Mouse (Mus musculus): ENCODE measurements around the gene Ipo5.

Gene Ipo5

DNA sequence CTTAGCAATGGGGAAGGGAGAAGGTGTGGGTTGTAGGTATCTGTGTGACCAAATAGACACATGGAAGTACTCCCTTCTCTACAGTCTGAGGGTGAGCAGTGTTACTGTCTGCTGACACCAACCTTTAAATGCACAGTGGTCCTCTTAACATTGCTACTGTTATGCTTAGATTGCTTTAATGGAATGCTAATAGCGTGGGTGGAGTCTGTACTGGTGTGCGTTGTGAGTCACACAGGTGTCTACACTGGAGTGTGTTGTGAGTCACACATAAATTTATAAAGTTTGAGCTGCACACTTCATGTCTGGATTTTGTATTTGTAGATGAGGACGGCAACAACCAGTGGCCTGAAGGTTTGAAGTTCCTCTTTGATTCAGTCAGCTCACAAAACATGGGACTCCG, 10.8 kb downstream of the Ipo5 start:
- no peak for DNase-seq (ENCODE audit: extremely low spot score, low spot score)

DNA sequence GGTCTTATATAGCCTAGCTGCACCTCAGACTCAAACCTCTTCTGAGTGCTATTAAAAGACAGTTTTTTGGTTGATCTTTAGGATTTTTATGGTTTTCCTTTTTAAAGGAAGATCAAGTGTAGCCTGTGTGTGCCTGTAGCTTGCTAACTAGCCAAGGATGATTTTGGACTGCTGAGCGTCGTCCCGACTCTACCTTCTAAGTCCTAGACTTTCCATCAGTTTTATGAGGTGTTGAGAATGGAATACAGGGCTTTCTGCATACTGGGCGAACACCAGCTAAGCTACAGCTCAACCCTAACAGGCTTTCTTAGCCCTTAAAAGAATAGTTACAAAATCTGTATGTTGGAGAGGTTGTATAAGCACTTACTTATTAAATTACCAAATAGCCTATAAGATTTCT, 13.0 kb downstream of the Ipo5 start:
- no peak for DNase-seq (ENCODE audit: extremely low spot score, low spot score)

DNA sequence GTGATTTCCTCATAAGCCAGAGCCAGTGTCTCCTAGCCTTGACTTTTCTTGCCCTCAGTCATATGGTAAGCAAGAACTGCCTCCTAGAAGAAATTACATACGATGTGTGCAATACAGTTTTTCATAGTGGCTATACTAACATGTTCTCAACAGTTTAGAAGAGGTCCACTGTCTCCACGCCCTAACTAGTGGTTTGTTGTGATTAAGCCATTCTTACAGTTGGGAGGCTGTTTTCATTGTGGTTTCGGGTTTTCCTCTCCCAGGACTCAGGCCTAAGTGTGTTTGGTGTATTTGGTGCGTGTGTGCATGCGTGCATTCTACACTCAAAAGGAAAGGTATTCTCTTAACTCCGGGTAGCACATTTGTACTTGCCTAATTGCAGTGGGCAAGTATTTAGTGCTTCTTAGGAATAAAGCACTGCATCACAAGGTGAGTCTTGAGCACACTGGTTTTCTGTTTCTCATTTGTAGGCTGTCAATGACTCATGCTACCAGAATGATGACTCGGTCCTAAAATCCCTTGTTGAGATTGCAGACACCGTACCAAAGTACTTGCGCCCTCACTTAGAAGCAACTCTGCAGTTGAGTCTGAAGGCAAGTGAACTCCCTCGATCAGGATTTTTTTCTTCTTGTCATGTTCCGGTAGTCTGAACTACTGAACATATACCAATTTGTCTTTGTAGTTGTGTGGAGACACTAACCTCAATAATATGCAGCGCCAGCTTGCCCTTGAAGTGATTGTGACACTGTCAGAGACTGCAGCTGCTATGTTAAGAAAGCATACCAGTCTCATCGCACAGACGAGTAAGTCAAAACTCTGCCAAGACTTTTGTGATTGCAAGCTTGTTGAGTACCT, 14.9 kb downstream of the Ipo5 start:
- DNase-seq (ENCODE audit: extremely low spot score, low spot score): no peak

DNA sequence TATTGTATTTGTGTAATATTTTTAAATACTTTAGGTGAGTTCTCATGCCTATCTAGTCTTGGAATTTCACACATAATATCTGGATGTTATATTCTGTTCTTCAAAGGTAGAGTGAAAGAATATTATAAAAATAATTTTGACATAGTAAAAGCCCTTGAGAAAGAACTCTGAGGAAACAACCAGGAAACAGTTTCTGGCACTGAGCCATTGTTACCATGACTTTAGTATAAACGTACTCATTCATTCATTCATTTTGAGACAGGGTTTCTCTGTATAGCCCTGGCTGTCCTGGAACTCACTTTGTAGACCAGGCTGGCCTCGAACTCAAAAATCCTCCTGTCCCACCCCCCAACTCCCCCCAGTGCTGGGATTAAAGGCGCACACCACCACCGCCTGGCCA, 20.2 kb downstream of the Ipo5 start:
- no peak for DNase-seq (ENCODE audit: extremely low spot score, low spot score)

DNA sequence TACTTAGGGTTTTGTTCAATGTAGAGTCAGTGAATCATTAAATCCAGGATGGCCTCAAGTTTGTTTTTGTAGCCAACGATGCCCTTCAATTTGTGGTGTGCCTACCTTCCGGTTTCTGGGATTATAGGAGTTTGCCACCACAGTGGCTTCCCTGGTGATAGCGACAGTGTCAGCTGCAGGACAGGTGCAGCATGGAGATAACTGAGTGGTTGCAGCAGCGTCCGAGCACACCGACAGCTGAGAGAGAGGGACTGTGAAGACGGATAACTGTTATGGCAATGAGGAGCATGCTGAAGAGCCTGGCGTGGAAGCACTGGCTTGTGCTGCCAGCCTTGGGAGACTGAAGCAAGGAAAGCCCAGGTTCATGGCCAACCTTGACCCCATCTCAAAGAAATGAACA, 22.6 kb downstream of the Ipo5 start:
- DNase-seq (ENCODE audit: extremely low spot score, low spot score): no peak

DNA sequence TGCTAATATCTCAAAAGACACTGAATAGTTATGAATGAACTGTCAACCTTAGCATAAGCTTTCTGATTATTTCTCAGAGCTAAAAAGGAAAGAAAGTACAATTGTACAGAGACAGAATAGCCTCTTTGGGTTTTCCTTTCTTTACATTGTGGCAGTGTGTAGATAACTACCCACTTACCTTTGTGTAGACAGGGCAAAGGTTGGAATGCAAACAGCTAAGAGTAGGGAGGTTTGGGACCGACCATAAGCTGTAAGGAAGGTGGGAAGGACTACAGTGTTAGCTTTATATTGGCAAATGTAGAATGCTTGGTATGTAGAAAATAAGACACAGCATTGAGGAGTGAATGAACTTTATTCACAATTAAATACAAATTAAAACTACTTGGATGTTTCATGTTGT, 26.1 kb downstream of the Ipo5 start:
- no peak for DNase-seq (ENCODE audit: extremely low spot score, low spot score)

DNA sequence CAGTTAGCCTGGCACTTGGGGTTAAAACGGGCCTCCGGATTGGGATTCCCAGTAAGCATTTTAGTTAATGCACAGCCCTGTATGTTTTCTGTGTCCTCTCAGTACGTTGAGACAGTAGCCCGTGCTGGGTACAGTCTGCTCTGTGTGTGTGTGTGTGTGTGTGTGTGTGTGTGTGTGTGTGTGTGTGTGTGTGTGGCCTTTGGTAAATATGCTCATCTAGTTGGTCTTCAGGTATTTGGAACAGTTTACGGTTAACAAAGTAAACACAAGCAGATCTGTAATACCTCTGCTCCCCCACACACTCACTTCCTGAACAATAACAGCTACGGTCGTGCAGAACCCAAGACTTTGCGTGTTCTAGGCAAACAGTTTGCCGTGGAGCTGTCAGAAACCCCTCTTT, 31.8 kb downstream of the Ipo5 start:
- no peak for DNase-seq (ENCODE audit: extremely low spot score, low spot score)

DNA sequence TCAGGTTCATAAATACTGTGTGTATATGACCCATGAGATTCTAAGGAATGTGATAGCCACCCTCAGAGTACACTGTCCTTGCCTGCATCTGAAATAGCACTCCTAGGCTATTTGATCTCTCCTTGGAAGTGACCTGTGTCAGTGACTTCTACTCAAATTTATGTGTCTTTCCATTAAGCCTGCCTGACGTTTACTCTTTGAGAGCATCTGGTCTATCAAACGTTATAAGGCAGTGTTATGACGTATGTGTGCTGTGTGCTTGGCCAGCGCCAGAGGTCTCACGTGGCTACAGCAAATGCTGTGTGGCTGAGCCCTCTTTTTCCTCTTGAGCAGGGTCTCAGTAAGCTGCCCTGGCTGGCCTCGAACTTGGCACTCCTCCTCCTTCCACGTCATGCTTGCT, 34.1 kb downstream of the Ipo5 start:
- no peak for DNase-seq (ENCODE audit: extremely low spot score, low spot score)

DNA sequence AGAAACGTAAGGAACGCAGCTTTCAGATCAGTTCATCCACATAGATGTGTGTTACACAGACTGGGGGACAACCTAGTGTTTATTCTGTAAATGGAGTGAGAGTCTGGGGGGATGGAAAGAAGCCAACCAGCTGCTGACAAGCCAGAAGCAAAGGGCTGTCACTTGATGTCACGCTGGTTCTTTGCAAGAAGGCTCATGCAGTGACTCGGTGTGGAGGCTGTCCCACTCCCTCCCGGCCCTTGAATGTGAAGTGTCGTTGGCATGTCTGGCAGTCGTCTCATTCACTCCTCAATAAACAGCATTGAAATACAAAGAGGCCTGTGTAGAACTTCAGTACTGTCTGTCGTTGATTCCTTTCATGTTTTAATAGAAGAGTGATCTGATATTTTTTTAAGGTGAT, 36.1 kb downstream of the Ipo5 start:
- no peak for DNase-seq (ENCODE audit: extremely low spot score, low spot score)

DNA sequence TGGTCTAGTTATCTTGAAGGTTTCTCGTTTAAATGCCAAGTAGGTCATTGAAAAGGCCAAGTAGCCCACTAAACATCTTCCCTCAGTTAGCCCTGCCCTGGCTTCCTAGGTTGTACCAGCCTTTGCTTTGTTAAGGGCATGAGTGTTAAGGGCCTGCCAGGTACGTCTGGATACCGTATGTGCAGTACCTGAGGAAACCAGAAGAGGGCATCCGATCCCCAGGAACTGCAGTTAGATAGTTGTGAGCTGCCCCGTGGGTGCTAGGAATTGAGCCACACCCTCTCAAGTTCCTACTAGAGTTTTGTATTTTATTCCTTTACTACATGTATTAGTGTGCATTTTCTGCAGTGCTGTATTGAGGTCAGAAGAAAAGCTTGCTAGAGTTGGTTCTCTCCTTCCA, 38.0 kb downstream of the Ipo5 start:
- no peak for DNase-seq (ENCODE audit: extremely low spot score, low spot score)

DNA sequence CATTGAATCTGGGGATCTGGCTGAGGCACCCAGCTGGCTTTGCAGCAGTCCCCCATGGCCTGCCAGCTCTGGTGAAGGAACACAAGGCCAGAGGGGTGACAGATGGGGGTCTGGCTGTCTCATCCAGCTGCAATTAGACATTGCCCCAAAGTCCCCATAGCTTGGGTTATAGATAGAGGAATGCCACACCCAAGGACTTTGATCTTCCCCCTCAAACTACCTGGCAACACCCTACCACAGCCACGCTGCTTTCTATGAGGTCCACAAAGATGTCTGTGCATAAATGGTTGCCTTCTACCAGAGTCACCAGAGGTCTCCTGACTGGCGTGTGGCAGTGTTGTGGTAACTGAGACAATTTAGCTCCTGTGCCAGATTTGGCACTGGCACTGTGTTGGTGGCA, 39.0 kb downstream of the Ipo5 start:
- no peak for DNase-seq (ENCODE audit: extremely low spot score, low spot score)

DNA sequence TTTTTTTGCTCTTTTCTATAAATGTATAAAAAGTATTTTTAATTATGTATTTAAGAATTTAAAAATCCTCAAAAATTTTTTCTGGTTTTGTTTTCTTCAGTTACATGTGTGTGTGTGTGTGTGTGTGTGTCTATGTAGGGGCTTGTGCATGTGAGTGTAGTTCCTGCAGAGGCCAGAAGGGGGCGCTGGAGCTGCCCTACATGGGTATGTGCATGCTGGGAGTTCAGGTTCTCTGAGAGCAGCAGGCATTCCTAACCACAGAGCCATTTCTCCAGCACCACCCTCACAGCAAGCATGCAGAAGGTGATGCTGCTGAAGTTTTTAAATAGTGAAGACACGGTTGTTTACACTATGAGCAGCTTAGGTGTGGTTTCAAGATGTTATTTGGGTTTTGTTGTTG, 41.4 kb downstream of the Ipo5 start:
- DNase-seq (ENCODE audit: extremely low spot score, low spot score): no peak

DNA sequence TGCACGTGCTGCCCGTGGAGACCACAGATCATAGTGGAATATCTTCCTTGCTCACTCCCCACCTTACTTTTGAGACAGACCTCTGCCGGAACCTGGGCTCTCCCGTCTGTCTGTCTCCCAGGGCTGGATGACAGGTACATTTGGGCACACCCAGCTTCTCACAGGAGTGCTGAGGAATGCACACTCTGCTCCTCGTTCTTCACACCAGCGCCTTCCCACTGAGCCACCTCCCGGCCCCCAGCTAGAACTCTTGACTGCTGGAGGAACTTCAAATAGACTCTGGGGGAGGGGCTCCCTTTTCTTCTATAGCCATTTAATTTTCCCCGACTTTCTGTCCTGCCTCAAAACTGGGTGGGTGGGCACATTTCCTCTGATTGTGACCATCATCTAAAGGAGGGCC, 49.5 kb downstream of the Ipo5 start:
- DNase-seq (ENCODE audit: extremely low spot score, low spot score): no peak

DNA sequence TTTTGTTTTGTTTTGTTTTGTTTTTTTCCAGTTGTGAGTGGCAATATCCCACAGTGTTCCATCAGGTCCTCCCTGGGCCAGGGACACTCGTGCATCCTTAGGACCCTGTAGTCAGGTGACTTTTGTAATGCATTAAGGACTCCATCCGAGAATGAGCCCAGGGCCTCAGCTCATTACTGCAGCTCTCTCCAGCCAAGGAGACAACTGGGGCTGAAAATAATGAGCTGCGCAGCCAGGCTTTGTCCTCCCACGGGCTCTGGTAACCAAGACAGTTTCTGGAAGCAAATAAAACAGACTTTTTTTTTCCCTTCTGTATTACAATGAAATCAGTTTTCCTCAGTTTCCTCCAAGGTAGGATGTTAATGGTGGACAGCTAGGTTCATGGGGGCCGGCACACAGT, 50.0 kb downstream of the Ipo5 start:
- no peak for DNase-seq (ENCODE audit: extremely low spot score, low spot score)

DNA sequence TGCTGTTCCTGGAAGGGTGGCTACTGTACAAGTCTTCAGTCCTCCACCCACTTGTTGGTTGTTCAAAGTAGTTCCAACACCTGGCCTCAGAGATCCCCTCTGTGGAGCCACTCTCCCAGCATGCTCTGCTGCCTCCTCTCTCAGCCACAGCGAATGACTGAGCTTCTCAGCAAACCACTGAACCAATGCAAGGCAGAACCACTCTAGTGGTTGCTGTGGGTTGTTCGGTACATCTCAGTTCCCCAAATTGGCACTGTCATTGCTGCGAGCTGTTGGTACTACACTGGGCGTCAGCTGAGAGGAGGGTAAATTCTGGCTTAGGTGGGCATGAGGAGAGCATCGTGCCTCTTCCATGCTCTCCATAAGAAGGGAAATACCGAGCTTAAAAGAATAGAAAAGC, 56.0 kb downstream of the Ipo5 start:
- no peak for DNase-seq (ENCODE audit: extremely low spot score, low spot score)

DNA sequence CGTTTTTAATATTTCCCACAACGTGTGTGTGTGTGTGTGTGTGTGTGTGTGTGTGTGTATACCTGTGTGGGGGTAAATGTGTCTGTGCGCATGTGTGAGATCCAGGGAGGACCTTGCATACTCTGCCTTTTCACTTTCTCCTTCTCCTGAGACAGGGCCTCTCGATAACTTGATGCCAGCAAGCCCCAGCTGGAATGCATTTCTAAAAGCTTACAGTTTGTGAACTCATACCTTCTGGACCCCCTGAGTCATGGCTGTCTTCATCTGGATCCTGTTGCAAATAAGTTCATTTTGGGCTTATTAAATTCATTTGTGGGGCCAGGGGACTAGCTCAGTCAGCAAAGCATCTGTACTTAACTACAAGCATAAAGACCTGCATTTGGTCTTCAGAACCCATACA, 57.7 kb downstream of the Ipo5 start:
- no peak for DNase-seq (ENCODE audit: extremely low spot score, low spot score)

DNA sequence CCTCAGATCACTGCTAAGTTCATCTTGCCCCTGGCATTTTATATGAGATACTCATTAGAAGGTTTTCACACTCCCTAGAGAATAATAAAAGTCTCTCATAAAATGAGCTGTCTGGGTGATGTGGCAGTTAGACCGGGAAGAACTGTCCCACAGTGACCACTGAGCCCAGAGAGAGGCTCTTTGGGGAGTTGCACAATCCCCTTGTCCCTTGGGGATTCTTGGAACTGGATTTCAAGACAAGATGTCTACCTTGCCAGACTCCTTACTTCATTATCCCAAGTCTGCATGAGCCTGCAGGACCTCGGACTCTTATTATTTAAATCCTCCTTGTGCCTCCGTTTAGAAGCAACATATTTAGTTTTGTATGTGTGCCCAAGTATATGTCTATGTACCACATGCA, 58.6 kb downstream of the Ipo5 start:
- no peak for DNase-seq (ENCODE audit: extremely low spot score, low spot score)

DNA sequence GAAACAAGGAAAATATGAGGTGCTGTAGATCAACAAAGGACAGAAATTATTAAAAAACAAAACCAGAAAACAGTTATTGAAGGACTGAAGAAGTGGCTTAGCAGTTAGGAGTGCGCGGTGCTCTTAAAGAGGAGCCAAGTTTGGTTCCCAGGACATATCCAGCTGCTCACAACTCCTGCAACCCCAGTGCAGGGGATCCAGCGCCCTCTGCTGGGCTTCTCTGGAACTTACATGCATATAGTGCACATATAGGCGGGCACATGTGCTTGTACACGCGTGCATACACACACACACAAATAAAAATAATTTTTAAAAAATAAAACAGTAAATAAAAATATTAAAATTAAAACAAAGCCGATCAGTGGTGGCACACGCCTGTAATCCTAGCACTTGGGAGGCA, 59.6 kb downstream of the Ipo5 start:
- no peak for DNase-seq (ENCODE audit: extremely low spot score, low spot score)

DNA sequence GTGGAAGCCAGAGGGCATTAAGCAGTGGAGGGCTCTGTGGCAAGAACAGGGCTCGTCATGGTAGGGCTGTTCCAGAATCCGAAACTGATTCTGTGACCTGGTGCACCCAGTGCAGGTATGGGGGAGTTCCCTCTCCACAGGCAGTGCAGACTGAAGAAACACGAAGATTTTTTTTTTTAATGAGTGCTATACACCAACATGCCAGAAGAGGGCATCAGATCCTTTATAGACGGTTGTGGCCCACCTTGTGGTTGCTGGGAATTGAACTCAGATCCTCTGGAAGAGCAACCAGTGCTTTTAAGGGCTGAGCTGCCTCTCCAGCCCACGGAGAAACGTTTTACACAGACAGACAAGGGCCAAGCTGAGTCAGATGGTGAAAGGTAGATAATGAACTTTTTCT, 60.3 kb downstream of the Ipo5 start:
- DNase-seq (ENCODE audit: extremely low spot score, low spot score): no peak

DNA sequence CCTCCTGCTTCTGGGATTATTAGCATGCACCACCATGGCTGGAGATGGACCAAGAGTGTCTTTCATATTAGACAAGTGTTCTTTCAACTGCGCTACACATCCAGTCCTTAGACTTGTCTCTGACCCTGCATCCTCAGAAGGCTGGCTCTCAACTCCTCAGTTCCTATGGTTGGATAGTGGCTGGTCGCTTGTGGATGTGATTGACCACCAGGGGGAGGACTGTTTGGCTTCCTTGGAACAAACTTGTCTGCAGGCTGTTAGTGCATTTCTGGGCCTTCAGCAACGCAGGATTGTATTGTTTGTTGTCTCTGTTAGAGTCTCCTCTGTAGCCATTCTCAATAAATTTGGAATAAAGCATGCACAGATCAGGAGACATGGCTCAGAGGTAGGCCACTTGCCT, 68.5 kb downstream of the Ipo5 start:
- no peak for DNase-seq (ENCODE audit: extremely low spot score, low spot score)

DNA sequence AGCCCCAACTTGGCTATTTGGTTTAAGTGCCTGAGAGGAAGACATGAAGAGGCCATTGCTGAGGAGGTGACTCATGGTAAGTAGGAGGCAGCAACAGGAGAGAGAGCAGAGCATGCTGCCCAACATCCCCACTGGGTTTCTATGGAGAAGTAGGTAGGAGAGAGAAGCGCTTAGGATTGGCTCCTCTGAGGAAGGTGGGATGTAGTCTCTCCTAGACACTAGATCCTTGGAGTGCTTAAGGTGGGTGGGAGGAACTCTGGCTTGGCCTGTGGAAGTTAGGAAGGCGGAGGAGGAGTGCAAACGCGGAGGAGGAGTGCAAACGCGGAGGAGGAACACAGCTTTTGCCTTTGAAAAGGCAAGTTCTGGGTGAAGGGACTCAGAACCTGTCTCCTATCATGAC, 78.1 kb downstream of the Ipo5 start:
- DNase-seq (ENCODE audit: extremely low spot score, low spot score): no peak
